Mouse (Mus musculus): ENCODE data around the gene Tgfbrap1.
A peak's percentile ranks its signal among the peaks of the same experiment; 100 is the strongest.
"Not testable (repeated sequence)": the region's sequence is repeated elsewhere in the genome, so short reads cannot be mapped to it uniquely, and the experiment has no call there.

The Tgfbrap1 gene

GRCm38 (mm10) chr1:43098031-43098984 is at the start of gene Tgfbrap1, which contains the start of gene AI597479:
Gene Tgfbrap1, minus strand, starts transcription at chr1:43098637.
Gene AI597479, plus strand, starts transcription at chr1:43098710.
- peak; percentile 94 for DNase-seq (ENCODE audit: low read depth, low spot score)

- no peak for DNase-seq (ENCODE audit: low read depth, low spot score)
These were observed 49.0 kb upstream of the Tgfbrap1 start for GRCm38 (mm10) chr1:43147474-43147873.

- no peak for DNase-seq (ENCODE audit: low read depth, low spot score)
These were observed 47.0 kb upstream of the Tgfbrap1 start for GRCm38 (mm10) chr1:43145388-43145787.

GRCm38 (mm10) chr1:43144338-43144906 is 46.0 kb upstream of the Tgfbrap1 start:
- DNase-seq (ENCODE audit: low read depth, low spot score) = no peak

GRCm38 (mm10) chr1:43143791-43144190 is 45.4 kb upstream of the Tgfbrap1 start:
- DNase-seq (ENCODE audit: low read depth, low spot score) = no peak

GRCm38 (mm10) chr1:43143284-43143683 is 44.8 kb upstream of the Tgfbrap1 start:
- DNase-seq (ENCODE audit: low read depth, low spot score) = no peak

- no peak for DNase-seq (ENCODE audit: low read depth, low spot score)
These were observed 44.4 kb upstream of the Tgfbrap1 start for GRCm38 (mm10) chr1:43142849-43143248.

GRCm38 (mm10) chr1:43141555-43141961 is 43.1 kb upstream of the Tgfbrap1 start:
- DNase-seq (ENCODE audit: low read depth, low spot score) = no peak

GRCm38 (mm10) chr1:43139587-43140266 is 41.3 kb upstream of the Tgfbrap1 start:
- DNase-seq (ENCODE audit: low read depth, low spot score) = peak; percentile 82

- peak; percentile 13 for DNase-seq (ENCODE audit: low read depth, low spot score)
These were observed 39.9 kb upstream of the Tgfbrap1 start for GRCm38 (mm10) chr1:43138268-43138812.

GRCm38 (mm10) chr1:43137334-43137733 is 38.9 kb upstream of the Tgfbrap1 start:
- no peak for DNase-seq (ENCODE audit: low read depth, low spot score)

- DNase-seq (ENCODE audit: low read depth, low spot score) = not testable (repeated sequence)
These were observed 38.1 kb upstream of the Tgfbrap1 start for GRCm38 (mm10) chr1:43136488-43137029.

- no peak for DNase-seq (ENCODE audit: low read depth, low spot score)
These were observed 33.2 kb upstream of the Tgfbrap1 start for GRCm38 (mm10) chr1:43131591-43131990.

- DNase-seq (ENCODE audit: low read depth, low spot score) = no peak
These were observed 32.0 kb upstream of the Tgfbrap1 start for GRCm38 (mm10) chr1:43130219-43130981.

- no peak for DNase-seq (ENCODE audit: low read depth, low spot score)
These were observed 29.6 kb upstream of the Tgfbrap1 start for GRCm38 (mm10) chr1:43127820-43128610.

- DNase-seq (ENCODE audit: low read depth, low spot score) = no peak
These were observed 28.8 kb upstream of the Tgfbrap1 start for GRCm38 (mm10) chr1:43127196-43127595.

- DNase-seq (ENCODE audit: low read depth, low spot score) = no peak
These were observed 26.3 kb upstream of the Tgfbrap1 start for GRCm38 (mm10) chr1:43124726-43125125.

GRCm38 (mm10) chr1:43122616-43123015 is 24.2 kb upstream of the Tgfbrap1 start:
- DNase-seq (ENCODE audit: low read depth, low spot score) = no peak

- no peak for DNase-seq (ENCODE audit: low read depth, low spot score)
These were observed 22.5 kb upstream of the Tgfbrap1 start for GRCm38 (mm10) chr1:43120950-43121349.

GRCm38 (mm10) chr1:43117435-43117834 is 19.0 kb upstream of the Tgfbrap1 start:
- no peak for DNase-seq (ENCODE audit: low read depth, low spot score)
